Mouse (Mus musculus) heart, embryonic 12.5 days (tissue): Measurements from ENCODE around the gene Srsf4. TPM values are rescaled to one million over a fixed set of nuclear protein-coding genes. Genes with fewer than 3 reads are reported as not detected.

Experiments used
- ATAC-seq: fragments of 200-750 bp; cut with Nextera tagmentation; 2 replicates; pipeline ENCODE4 v1.8.0; 2017; ENCODE audit warnings: moderate TSS enrichment, moderate library complexity; ENCODE audit not compliant: insufficient number of reproducible peaks, low FRiP score
- H3K27ac ChIP-seq: fragments of 300-500 bp; sonication (generic); 2 replicates; pipeline ENCODE4 v1.5.1; 2016; ENCODE audit warnings: mild to moderate bottlenecking, moderate library complexity; ENCODE audit not compliant: poor library complexity, severe bottlenecking
- H3K27me3 ChIP-seq: fragments of 300-500 bp; sonication (generic); replicated peaks from 2 replicates; pipeline ENCODE4 v1.6.1; 2016; ENCODE audit warnings: mild to moderate bottlenecking, moderate library complexity
- H3K36me3 ChIP-seq: fragments of 300-500 bp; sonication (generic); 2 replicates; pipeline ENCODE4 v1.6.1; 2016; ENCODE audit warnings: mild to moderate bottlenecking, moderate library complexity
- H3K4me1 ChIP-seq: fragments of 300-500 bp; sonication (generic); replicated peaks from 2 replicates; pipeline ENCODE4 v1.6.1; 2016; ENCODE audit warnings: mild to moderate bottlenecking
- H3K4me2 ChIP-seq: fragments of 300-500 bp; sonication (generic); 2 replicates; pipeline ENCODE4 v1.6.1; 2016; ENCODE audit warnings: mild to moderate bottlenecking, moderate library complexity
- H3K4me3 ChIP-seq: fragments of 300-500 bp; sonication (generic); 2 replicates; pipeline ENCODE4 v1.5.1; 2016; ENCODE audit warnings: mild to moderate bottlenecking
- H3K9ac ChIP-seq: fragments of 300-500 bp; sonication (generic); 2 replicates; pipeline ENCODE4 v1.6.1; 2016; ENCODE audit warnings: mild to moderate bottlenecking, moderate library complexity
- H3K9me3 ChIP-seq: fragments of 300-500 bp; sonication (generic); replicated peaks from 2 replicates; pipeline ENCODE4 v1.6.1; 2016; ENCODE audit warnings: mild to moderate bottlenecking, moderate library complexity
- WGBS: fragments of 180-500 bp; shearing (Covaris S2); methylation state at CpG from one replicate; pipeline ENCODE4 v1.1.7; 2016; 5-methylcytosine and 5-hydroxymethylcytosine counted together
- polyA plus RNA-seq: library from polyadenylated mRNA; unstranded; fragments of >200 nt; fragmentation: Nextera tagmentation; extraction: Ambion mirVana; gene quantifications from 2 replicates; pipeline ENCODE4 v1.2.1, GENCODE M21; 2016

The Srsf4 gene
- 86.1 and 87.1 TPM in 2 replicates for polyA plus RNA-seq

DNA sequence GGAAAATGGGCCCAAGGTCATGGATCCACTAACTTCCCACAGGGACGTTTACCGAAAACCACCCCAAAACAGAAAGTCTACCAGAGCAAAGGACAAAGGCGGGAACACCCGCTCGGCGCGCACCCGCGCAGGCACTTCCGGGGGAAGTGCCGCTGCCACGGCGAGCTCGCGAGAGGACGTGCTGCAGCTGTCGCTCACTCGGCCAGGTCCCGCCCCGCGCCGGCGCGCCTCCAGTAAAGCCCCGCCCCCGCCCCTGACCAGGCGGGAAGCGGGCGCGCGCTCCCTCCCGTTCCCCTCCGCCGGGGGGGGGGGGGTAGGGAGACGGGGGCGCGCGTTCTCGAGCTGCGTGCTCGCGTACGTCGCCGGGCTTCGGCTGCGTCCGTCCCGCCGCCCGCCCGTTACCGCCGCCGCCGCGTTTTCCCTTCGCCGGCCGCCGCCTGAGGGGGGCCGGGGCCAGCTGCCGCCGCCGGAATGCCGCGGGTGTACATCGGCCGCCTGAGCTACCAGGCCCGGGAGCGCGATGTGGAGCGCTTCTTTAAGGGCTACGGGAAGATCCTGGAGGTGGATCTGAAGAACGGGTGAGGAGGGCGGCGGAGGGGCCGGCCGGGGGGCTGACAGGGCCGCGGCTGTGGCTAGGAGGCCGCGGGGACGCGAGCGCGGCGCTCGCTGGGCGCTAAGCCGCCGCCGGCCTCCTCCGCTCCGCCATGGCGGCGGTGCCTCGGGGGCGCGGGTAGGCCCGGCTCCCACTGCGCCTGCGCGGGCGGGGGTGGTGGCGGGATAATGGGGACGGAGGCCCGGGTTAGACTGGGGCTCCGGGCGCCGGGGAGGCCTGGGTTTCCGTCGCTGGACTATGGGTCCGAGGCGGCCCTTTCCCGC, at the start of gene Srsf4:
Gene Srsf4, plus strand, starts transcription at position 325 of the 876 bp plus-strand sequence.
- Histone ChIP-seq H3K4me3 (peak within 1 kb of the TSS; percentile 92), H3K4me1 (peaks cover 40% of the 10 kb centered on the region), H3K4me2 (peak within 1 kb of the TSS; percentile 88), H3K27me3 (no peaks in the 10 kb centered on the region), H3K36me3 (peaks cover 3% of the 10 kb centered on the region; the same call in 1 of the 2 replicates), H3K27ac (peak within 1 kb of the TSS; percentile 100), H3K9me3 (no peaks in the 10 kb centered on the region), H3K9ac (peak within 1 kb of the TSS; percentile 99)
- under 1% methylated on average over 84 of the region's 116 CpGs for WGBS
- peak; percentile 96 for ATAC-seq

DNA sequence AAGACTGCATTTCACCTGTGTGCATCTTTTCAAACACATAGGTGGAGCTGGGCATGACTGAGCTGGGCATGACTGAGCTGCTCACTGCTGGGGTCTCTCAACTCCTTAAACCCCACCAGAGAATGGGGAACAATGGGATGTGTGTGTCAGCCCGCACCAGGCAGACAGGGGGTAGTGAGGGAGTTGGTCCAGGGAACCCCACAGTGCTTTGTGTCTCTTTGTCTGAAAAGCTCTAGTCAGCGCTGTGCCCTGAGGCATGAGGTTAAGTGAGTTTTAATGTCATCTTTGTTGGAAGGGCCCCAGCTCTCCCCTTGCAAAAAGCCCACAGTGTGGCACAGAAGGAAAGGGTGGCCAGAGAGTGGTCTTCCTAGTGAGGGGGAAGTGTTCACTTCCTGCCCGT, 48.5 kb upstream of the Srsf4 start:
- WGBS: 74% methylated on average over 3 of the region's 3 CpGs
- ATAC-seq: no peak
- Histone ChIP-seq H3K4me1 (no peaks in the 10 kb centered on the region; the same call in 1 of the 2 replicates), H3K27me3 (peaks cover 29% of the 10 kb centered on the region), H3K27ac (no peak overlapping the region), H3K4me3 (no peak overlapping the region), H3K36me3 (no peaks in the 10 kb centered on the region), H3K9ac (no peak overlapping the region), H3K4me2 (no peak overlapping the region), H3K9me3 (no peaks in the 10 kb centered on the region; the same call in 1 of the 2 replicates)

DNA sequence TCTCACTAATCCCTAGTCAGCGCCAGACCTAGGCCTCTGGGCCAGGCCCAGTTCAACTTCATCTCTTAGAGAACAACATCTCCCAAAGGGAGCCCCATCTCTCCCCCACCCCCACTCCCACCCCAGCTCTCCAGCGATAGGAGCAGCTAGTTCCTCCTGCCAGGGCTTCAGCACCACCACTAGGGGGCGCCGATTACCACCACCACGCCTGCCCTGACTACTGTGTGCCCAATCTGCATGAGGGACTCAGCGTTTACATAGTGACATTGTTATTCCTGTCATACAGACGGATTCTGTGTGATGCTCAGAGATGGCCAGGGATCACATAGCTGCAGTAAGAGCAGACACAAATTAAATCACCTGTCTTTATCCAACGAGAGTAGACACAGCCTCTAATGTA, 47.6 kb upstream of the Srsf4 start:
- Histone ChIP-seq H3K36me3 (no peaks in the 10 kb centered on the region), H3K4me2 (no peak overlapping the region), H3K9me3 (no peaks in the 10 kb centered on the region; the same call in 1 of the 2 replicates), H3K4me3 (no peak overlapping the region), H3K27me3 (peaks cover 26% of the 10 kb centered on the region), H3K9ac (no peak overlapping the region), H3K27ac (no peak overlapping the region), H3K4me1 (no peaks in the 10 kb centered on the region; the same call in 1 of the 2 replicates)
- WGBS: 35% methylated on average over 8 of the region's 8 CpGs
- no peak for ATAC-seq

DNA sequence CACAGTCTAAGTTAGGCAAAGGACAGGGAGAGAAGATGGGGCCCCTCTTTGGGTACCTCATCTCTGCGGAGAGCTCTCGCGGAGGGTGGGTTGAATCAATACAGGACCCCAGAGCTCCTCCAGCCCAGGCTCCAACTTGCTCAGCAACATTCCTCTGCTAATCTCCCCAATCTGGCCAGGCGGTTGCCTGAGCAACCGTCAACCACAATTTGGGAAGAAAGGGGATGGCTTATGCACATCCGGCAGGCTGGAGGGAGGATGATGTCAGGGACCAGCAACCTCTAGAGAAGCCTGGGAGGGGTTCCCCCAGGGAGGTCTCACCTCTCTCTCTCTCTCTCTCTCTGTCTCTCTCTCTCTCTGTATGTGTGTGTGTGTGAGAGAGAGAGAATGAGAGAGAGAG, 46.5 kb upstream of the Srsf4 start:
- Histone ChIP-seq H3K27ac (no peak overlapping the region), H3K36me3 (no peaks in the 10 kb centered on the region), H3K4me3 (no peak overlapping the region), H3K9ac (no peak overlapping the region), H3K9me3 (no peaks in the 10 kb centered on the region; the same call in 1 of the 2 replicates), H3K4me1 (no peaks in the 10 kb centered on the region; the same call in 1 of the 2 replicates), H3K4me2 (no peak overlapping the region), H3K27me3 (peaks cover 22% of the 10 kb centered on the region)
- 14% methylated on average over 6 of the region's 6 CpGs for WGBS
- ATAC-seq: no peak

DNA sequence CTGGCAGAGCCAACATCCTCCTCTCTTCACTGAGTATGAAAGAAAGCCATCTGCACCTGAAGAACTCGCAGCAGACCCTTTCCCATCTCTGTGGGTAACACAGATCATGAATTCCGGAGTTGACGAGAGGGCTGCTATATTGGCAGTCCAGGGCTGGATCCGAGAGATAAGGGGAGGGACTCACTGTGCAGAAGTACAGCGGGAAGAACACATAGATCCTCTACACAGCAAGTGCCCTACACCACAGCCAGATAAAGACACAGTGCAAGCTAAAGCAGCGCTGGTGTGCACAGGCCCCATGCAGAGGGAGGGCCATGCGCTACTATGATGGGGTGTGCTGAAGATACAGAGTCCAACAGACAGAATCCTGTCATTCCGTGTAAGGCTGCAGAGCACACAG, 44.3 kb upstream of the Srsf4 start:
- H3K9ac ChIP-seq: no peak overlapping the region
- H3K9me3 ChIP-seq: no peaks in the 10 kb centered on the region
- H3K4me1 ChIP-seq: peaks cover 2% of the 10 kb centered on the region; the same call in 1 of the 2 replicates
- H3K27me3 ChIP-seq: peaks cover 16% of the 10 kb centered on the region
- H3K36me3 ChIP-seq: no peaks in the 10 kb centered on the region
- WGBS: 65% methylated on average over 8 of the region's 8 CpGs
- no peak overlapping the region for H3K4me3 ChIP-seq
- no peak overlapping the region for H3K27ac ChIP-seq
- no peak overlapping the region for H3K4me2 ChIP-seq
- 0 out of 2 replicates have a peak, but pooled peaks have one; percentile 42 for ATAC-seq

DNA sequence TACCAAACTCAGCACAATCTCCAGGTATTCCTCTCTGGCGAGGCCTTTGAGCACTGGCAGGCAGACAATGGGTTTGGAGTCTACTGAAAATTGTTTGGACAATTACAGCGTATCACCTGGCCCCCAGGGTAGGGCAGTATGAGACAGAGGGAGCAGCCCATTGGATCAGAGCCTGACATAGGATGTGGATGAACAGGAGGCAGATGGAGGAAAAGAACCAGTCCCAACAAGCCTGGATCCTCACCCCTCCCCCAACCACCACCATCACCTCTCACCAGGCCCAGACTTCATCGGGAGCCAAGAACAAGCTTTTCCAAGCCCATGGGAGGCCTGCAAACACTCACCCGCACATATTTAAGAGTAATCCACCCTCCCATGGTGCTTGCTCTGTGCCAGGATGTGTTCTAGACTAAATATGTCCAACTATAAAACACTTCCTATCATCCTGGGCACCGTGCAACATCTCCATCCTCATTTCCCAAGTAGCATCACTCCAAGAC, 41.8 kb upstream of the Srsf4 start:
- H3K4me3 ChIP-seq: no peak overlapping the region
- no peak overlapping the region for H3K27ac ChIP-seq
- H3K4me1 ChIP-seq: peaks cover 7% of the 10 kb centered on the region
- no peak overlapping the region for H3K4me2 ChIP-seq
- no peak overlapping the region for H3K9ac ChIP-seq
- H3K27me3 ChIP-seq: peaks cover 33% of the 10 kb centered on the region
- WGBS: 67% methylated on average over 5 of the region's 5 CpGs
- no peaks in the 10 kb centered on the region for H3K9me3 ChIP-seq
- ATAC-seq: no peak
- no peaks in the 10 kb centered on the region for H3K36me3 ChIP-seq

DNA sequence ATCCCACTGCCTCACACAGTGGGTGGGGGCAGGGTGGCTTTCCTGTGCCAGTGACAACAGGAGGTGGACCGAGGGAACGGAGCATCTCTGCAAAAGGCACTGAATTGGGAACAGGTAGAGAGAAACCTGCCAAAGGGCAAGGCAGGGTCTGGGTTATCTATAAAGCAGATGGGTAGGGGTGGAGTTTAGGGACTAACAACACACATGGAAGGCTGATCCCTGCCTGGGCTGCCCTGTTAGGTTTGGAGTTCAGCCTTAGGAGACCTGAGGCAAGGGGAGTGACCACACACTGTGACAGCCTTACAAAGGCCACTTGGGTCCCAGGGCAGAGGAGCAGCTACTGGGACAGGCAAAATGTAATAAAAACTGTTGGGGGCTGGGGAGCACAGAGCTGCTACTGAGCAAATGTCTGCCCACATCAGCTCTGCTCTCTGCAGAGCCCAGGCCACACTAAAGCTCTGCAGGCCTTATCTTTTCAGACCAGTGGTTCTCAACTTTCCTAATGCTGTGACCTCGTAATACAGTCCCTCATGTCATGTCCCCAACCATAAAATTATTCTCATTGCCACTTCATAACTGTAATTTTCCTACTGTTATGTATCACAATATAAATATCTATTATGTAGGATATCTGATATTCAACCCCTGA, 40.5 kb upstream of the Srsf4 start:
- WGBS: 56% methylated on average over 3 of the region's 3 CpGs
- Histone ChIP-seq H3K27me3 (peaks cover 42% of the 10 kb centered on the region), H3K36me3 (no peaks in the 10 kb centered on the region), H3K4me3 (no peak overlapping the region), H3K27ac (no peak overlapping the region), H3K9ac (no peak overlapping the region), H3K4me1 (peaks cover 16% of the 10 kb centered on the region), H3K4me2 (no peak overlapping the region), H3K9me3 (no peaks in the 10 kb centered on the region)
- ATAC-seq: no peak

DNA sequence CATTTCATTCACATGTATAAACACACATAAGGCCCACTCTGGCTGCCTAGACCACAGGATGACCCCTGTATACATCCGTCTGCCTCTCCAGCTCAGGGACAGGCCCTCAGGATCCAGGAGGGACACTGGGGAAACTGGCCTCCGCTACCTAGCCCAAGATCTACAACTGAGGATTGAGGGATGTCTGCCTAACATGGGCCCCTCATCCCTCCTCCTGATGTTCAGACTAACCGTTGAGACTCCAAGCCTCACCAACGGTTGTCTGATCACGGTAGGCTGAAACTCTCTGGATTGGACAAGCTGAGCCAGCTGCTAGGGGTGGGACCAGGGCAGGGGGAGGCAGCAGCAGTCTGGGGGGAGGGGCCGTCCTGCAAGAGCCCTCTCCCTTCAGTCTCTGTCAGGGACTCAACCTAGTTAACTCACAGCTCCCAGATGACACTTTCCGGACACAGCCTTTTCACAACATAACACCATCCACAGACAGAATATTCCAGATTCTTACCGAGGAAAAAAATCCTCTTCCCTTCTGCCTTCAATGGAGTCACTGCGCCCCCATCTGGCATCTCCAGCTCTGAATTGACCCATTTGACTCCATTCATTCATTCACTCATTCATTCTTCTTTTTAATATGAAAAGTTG, 39.3 kb upstream of the Srsf4 start:
- Histone ChIP-seq H3K27ac (no peak overlapping the region), H3K27me3 (peaks cover 49% of the 10 kb centered on the region), H3K4me2 (no peak overlapping the region), H3K4me1 (peaks cover 16% of the 10 kb centered on the region), H3K4me3 (no peak overlapping the region), H3K9ac (no peak overlapping the region), H3K36me3 (no peaks in the 10 kb centered on the region), H3K9me3 (no peaks in the 10 kb centered on the region)
- ATAC-seq: no peak
- WGBS: 22% methylated on average over 9 of the region's 9 CpGs

DNA sequence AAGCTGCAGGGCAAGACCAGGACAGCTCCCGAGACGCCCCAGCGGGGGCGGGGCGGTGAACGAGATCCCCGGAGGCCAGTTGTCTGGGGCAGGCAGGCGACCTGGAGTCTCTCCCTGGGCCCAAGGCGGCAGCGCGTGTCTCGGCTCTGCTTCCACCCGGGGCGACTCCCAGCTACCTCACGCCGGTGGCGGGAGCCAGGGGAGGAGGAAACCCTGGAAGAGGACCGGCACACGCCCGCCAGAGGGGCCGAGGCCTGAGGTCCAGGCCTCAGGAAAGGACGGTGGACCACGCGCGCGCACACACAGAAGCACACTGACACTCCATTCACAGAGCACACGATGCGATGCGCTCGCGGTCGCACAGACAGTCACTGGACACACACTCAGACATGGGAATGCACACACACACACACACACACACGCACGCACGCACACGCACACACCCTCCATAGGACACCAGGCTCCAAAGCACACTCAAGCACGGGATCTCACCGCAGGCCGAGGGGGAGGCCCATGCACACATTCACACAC, 37.0 kb upstream of the Srsf4 start:
- ATAC-seq: no peak
- Histone ChIP-seq H3K9me3 (no peaks in the 10 kb centered on the region), H3K4me3 (peak overlapping the region; percentile 60), H3K9ac (peak overlapping the region; percentile 71), H3K4me2 (peak overlapping the region; percentile 93), H3K36me3 (no peaks in the 10 kb centered on the region), H3K27me3 (peaks cover 61% of the 10 kb centered on the region), H3K4me1 (peaks cover 16% of the 10 kb centered on the region), H3K27ac (no peak overlapping the region)
- 2% methylated on average over 34 of the region's 39 CpGs for WGBS

DNA sequence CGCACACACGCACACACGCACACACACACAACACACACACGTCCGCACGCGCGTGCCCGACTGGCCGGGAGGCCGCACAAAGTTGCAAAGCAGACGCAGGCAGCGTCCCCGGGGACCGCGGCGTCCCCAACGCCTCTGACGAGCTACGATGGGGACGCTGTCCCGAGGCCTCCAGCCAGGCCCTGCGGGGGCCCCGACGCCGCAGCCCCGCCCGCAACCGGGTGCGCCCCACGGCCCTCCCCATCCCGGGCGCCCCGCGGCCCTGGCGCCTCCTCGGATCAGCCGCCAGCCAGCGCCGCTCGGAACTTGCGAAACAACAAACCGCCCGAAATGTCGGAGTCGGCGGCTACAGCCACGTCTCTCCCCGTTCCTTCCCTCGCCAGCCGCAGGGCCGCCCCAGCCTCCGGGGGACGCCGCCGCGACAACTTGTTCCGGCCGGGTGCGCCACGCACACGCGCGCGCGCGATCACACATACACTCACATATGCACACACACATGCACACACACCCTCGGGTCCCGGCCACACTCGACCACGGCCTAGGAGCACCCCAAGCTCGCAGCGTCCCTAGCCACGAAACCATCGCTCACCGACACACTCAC, 36.4 kb upstream of the Srsf4 start:
- peak overlapping the region; percentile 60 for H3K4me3 ChIP-seq
- no peak overlapping the region for H3K27ac ChIP-seq
- H3K9ac ChIP-seq: peak overlapping the region; percentile 71
- peaks cover 66% of the 10 kb centered on the region for H3K27me3 ChIP-seq
- peaks cover 16% of the 10 kb centered on the region for H3K4me1 ChIP-seq
- H3K9me3 ChIP-seq: no peaks in the 10 kb centered on the region
- no peak for ATAC-seq
- H3K36me3 ChIP-seq: no peaks in the 10 kb centered on the region
- under 1% methylated on average over 62 of the region's 76 CpGs for WGBS
- H3K4me2 ChIP-seq: peak overlapping the region; percentile 93
